Mouse (Mus musculus): ENCODE measurements around the gene Olfr15.

DNA sequence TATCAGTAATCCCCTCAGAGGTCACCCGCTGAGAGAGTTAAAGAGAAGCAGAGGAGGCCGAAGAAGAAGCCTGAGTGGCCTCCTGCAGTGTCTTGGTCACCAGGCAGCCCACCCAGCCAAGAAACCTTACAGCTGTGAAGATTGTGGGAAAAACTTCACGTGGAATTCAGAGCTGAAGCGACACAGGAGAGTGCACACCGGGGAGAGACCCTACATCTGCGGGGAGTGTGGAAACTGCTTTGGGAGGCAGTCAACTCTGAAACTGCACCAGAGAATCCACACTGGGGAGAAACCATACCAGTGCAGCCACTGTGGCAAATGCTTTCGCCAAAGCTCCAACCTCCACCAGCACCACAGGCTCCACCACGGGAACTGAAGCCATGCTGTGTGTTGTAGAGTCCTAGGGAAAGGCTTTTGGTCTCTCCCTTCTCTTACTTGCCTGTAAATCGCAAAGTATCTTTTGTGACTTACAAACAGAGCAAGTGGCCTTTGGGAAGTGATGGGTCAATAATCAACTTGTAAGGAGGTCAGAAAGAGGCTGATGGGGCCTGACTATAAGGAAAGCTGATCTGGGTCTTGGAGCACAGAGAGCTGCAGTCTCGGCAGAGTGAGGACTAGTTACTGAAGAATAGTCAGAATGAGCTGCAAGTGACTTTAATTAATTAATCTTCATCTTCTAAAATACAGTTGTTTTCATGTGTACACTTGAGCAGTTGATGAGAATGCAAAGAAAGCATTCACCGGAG is 23.9 kb downstream of the Olfr15 start:
- no peak for TF ChIP-seq CTCF (IDR thresholded peaks at IDR 0.05; ENCODE audit: extremely low read depth, insufficient read depth, insufficient read length, insufficient replicate concordance)
- TF ChIP-seq POLR2A (IDR thresholded peaks at IDR 0.05; ENCODE audit: low read depth, low read length) = no peak

Data from spleen, adult 2 months (tissue).